Mouse (Mus musculus): Measurements from ENCODE around the gene Ssbp3.

DNA sequence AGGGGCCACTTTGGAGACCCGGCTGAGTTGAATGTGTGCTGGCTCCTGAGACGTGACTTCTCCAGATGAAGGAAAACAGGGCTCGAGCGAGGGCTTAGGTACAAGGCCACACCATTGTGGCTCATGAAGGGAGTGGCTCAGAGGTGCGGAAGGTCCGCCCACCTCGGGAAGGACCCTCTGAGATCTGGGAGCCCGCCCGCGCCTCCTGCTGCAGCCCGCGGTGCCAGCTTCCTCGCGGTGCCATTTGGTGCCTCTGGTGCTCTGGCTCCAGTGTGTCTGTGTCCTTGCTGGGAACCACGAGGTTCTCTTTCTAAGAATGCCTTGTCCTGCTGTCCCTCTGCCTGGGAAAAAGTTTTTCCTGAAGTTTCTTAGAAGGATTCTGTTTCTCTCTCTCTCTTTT lies 187.4 kb downstream of the Ssbp3 start:
- TF ChIP-seq CTCF (IDR thresholded peaks at IDR 0.05; ENCODE audit: borderline replicate concordance, extremely low read depth, insufficient read depth, insufficient read length), result no peak
- TF ChIP-seq POLR2A (IDR thresholded peaks at IDR 0.05; ENCODE audit: borderline replicate concordance, extremely low read depth, insufficient read depth, insufficient read length, poor library complexity, severe bottlenecking), result no peak

All from brain, embryonic 14.5 days (tissue).